Mouse (Mus musculus): Measurements from ENCODE around the gene Cmtm2a.

Cmtm2a gene

DNA sequence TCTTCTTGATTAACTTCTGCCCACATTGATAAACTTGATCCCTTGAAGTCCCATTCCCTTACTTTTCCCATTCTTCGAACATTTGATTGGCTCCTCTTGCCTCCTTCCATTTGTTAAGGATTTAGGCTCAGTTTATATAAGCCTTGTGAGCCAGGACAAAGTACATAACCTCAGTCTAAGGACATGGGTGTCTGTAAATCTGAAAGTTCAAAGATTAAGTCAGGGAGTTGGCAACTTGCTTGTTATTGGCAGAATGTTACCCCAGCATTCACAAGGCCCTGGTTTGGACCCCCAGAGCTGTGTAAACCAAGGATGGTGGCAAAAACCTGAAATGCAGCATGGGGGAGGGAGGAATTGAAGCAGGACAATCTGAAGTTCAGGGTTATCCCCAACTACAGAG, 1.4 kb upstream of the Cmtm2a start:
- 84% methylated on average over 1 of the region's 1 CpGs for WGBS

DNA sequence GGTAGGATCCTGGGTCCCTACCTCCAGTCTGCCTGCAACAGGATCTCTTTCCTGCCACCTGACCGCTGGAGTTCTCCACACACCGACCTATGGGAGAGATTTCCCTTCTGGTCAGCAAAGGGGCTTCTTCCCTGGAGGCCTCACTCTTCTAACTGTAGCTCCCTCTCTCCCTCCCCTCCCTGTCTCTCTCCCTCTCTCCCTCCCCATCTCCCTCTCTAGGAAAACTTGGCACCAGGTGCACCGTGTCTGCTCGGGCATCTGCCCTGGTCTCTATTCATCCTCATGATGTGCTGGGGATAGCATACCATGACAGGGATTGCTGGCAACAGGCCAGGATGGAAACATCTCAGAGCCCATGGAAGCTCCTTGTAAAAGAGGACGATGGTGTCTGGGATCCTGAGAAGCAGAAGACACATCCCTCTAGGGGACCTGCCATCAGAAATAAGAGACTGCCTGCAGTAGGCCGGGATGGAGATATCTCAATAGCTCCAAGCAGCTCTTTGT, 24.0 kb downstream of the Cmtm2a start:
- WGBS, result 82% methylated on average over 6 of the region's 6 CpGs

DNA sequence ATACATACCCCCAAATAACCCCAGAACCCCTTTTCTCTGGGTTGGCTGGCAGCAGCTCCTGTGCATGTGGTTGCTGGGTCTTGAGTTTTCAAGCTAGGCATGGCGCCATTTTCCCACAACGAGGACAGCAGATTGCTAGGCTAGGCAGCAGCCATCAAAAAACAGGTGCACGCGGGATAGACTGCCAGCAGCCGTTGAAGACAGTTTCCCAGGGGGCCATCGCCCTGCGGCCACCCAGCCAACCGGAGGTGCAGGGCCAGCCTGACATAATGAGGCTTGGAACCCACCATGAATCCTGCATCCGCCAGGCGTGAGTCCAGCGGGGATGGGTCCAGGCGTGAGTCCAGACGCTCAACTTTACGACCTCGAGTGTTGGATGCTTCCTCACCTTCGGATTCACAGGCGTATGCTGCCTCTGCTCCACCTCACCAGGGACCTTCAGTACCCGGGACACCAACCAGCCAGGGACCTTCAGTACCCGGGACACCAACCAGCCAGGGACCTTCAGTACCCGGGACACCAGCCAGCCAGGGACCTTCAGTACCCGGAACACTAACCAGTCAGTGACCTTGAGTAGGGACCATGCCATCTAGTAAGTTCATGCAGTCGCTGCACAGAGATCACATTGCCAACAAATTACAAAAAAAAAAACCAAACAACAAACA, 28.6 kb downstream of the Cmtm2a start:
- whole genome bisulfite sequencing, result 95% methylated on average over 22 of the region's 22 CpGs

DNA sequence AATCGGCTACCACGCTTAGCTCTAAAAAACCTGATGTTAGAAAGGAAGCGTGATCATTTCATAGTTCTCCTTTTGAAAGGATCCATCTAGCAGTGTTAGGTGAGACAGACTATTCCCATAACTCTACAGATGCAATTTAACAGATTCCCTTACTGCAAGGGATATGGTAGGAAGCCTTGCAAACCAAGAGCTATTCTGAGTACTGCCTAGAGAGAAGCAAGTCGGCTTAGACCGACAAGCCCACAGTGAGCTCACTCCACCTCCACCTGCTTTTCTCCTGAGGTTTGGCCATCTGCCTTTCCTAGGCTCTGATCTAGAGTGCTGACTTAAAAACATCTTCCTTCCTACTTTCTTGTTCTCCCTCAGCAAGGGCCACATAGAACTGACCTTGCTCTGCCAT, 31.2 kb downstream of the Cmtm2a start:
- WGBS, result 65% methylated on average over 5 of the region's 5 CpGs

DNA sequence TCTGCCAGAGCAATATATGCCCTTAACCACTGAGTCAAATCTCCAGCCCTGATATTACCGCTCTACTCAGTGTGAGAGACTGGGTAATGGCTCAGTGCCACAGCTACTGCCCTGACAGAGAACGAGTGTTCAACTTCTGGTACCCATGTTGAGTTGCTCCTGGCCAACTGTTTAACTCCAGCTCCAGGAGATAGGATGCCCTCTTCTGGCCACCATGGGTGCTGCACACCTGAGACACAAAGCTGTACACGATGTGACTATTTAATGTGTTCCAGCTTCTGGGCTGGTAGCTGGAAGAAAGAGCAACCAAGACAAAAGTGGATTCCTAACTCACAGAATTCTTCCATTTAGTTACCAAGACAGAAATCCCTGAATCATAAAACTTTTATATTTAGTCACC, 40.0 kb downstream of the Cmtm2a start:
- 81% methylated on average over 3 of the region's 3 CpGs for WGBS

DNA sequence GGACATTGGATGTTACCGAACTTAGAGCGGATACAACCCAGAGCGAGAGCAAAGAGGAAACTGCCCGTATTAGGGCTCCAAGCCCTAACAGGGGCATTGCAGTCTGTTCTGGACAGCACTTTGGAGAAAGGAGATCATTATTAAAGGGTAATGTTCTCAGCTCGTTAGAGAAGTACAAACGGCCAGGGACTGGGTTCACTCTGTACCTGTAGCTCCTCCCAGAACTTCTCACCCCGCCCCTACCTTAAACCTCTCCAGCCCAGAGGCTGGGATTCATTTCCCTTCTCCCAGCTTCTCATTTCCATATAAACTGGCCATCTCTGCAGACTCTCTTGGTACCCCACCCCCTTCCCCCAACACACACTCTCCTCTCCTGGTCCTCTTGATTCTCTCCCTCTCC, 41.5 kb downstream of the Cmtm2a start:
- WGBS, result 2% methylated on average over 7 of the region's 7 CpGs

DNA sequence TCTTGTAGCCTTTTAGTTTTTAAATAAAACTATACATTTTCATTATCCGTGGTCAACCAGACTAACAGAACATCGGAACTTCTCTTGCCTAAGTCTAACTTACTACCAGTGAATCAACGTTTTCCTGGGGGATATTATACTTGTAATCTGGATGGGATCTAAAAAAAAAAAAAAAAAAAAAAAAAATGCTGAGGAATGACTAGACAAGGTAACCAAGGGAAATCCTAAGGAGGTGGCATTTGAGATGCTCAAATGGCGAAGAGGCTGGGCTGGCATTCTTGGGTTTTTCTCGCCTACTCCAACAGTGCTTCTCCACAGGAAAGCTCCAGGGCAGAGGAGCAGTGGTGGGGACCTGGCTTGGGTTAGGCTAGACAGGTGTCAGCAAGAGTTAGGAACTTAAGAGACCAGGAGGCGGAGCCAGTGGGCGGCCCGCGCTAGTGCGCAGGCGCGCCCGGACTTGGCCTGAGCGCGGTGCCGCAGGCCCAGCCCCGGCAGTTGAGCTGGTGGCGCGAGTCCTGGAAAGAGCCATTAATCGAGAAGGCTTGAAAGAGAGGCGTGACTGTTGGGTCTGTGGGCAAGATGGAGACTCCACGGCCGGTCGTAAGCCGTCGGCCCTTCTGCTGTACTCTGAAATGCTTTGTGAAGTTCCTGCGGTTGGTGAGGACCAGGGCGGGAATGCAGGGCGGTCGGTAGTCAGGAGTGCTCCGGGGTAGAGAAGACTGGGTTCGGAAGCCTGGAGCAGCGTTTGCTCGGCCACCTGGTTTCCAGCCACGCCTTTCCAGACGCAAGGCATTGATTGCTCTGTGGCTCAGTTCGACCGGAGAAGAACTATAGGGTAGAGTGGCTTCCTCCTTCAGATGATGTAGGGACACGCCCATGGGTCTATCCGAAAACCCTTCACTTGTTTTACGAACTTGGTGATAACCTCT, 42.3 kb downstream of the Cmtm2a start, which contains the start of gene Cklf:
TSS of gene Cklf (plus strand) at position 423 of the 929 bp plus-strand sequence.
- WGBS, result 4% methylated on average over 41 of the region's 41 CpGs

DNA sequence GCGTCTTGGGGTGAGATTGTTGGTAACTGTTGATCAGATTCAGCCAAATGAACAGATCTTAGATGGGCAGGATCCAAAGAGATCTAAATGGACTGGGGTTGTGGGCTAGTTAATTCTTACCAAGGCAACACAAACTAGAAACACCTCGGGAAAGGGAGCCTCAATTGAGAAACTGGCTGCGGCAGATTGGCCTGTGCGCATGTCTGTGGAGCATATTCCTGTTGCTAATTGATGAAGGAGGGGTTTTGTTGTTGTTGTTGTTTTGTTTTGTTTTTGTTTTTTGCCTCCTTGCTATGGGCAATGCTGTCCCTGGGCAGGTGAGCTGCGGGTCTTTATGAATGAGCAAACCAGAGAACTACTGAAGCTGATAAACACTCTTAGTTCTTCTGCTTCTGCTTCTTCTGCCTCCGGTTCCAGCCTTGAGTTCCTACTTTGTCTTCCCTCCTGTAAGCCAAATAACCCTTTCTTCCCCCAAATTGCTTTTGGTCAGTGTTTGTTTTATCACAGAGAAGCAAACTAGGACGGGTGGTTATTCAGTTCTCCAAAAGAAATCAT, 43.5 kb downstream of the Cmtm2a start:
- WGBS, result 85% methylated on average over 7 of the region's 7 CpGs

DNA sequence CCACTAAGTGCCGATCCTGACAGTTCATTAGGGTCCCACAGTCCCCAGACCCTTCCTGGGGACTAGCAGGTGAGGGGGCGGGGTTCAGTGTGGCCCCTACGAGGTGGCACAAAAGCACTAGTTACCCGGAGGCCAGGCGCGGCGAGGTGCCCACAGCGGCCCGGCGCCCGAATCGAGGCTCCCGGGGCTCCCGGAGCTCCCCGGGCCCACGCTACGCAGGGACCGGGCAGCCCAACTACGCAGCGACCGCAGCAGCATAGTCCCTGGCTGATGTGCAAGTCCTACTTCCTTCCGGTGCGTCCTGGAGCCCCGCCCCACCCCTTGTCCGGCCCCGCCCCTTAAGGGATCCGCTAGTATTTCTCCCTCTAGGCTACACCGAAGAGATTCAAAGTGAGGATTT, 44.7 kb downstream of the Cmtm2a start, which contains the start of gene Tk2:
TSS of gene Tk2 (minus strand) at position 283 of the 400 bp plus-strand sequence.
- under 1% methylated on average over 28 of the region's 28 CpGs for WGBS

DNA sequence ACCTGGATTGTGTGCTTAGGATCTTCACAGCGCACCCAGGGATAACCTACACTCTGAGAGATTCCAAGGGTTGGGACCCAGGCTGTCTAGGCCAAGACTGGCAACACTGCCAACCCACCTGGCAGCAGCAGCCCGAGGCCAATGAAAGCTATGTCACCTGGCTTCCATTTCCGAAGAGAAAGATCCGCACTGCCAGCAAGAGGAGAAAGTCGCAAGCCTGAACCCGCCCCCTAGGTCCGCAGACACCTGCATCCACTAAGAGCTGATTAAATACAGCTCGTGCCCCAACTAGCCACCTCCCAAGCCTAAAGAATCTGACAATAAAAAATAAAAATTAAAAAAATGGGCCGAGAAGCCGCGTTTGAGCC, 45.1 kb downstream of the Cmtm2a start:
- WGBS, result 1% methylated on average over 11 of the region's 11 CpGs

DNA sequence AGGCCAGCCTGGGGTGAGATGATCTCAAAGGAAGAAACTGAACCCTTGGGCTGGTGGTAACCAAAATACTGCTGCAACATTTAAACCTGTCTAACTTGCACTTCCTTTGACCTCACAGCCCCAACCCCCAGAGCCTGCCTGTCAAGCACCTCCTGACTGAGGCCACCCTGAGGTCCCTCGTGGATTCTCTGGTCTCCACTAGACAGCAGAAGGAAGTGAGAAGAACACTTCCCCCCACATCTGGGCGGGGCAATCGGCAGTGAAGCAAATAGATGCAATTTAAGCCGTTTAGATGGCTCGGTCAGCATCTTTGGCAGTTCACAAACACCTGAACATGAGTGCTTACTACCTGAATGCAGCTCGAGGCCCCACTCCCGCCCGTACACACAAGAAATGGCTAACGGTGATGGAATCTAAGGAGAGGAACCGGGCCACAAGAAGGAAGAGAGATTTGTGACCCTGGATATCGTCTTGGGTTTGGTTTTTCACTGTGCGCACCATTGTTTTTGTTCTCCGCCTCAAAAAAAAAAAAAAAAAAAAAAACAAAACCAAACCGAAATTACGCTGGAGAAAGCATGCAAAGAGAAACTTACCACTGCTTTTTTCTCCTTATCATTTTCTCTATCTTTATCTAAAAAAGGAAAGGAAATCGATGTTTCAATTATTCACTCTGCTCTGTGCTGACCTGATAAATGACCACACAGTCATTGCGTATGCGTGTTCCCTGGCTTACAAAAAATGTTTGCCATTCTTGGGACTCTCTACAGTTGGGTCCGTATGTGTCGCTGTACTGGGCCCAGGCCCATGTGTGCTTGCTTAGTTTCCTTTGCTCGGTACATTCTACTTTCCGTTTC, 45.7 kb downstream of the Cmtm2a start:
- 65% methylated on average over 22 of the region's 22 CpGs for WGBS

DNA sequence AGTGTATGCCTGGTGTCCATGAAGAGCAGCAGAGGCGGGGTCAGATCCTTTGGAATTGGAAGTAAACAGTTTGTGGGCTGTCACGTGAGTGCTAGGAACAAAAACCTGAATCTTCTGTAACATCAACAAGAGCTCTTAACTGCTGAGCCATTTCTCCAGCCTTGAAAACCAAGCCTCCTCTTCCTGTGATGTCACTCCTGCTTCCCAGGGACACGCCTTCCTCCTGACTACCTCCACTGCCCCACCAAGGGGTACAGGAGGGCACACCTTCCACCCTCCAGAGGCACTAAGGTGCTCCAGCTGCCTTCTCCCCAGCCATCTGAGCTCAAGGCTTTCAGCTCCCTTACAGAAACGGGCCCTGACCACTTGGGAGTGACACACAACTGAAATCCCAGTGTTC, 46.4 kb downstream of the Cmtm2a start:
- 90% methylated on average over 4 of the region's 4 CpGs for WGBS

DNA sequence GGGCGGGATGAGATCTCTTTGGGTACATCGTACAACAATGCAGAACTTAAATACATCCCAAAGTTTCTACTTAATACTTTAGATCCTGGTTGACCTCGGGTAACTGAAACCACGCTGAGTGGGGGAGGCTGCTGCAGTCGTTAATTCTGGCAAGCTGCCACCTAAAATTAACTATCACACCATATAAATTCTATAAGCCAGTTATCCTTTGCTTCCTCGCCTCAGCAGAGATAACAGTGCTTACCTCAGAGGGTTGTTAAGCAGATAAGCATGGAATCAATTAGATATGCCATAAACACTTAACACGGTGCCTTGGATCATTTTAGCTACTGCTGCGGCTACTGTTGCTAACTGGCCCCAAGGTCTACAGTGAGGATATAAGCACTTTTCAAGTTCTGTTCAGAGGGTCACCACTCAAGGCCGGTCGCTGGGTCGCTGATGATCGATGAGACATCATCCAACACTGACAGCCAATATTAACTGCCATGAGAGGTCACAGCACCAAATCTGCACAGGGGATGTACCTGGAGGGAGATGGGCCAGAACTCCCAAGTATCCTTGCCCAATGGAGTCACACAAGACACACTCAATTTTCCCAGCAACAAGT, 50.8 kb downstream of the Cmtm2a start:
- 87% methylated on average over 12 of the region's 12 CpGs for WGBS

DNA sequence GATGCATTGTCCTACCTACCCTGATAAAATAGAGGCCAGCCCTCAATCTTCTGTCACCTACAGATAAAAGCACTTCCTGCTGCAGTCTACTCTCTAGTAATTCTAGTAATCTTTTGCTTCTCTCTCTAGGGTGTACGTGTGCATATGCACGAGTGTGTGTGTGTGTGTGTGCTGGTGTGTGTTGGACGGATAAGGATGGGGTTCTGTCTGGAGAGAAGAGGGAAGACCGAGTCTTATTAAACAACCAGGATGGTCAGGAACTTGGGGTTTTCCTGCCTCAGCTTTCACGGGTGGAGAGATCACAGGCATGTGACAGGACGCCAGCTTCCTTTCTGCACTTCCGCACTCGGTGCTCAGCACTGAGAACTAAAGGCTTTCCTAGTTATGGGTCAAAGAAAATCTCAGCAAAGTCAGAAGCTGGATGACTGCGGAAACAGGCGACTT, 53.5 kb downstream of the Cmtm2a start:
- WGBS, result 81% methylated on average over 10 of the region's 10 CpGs

DNA sequence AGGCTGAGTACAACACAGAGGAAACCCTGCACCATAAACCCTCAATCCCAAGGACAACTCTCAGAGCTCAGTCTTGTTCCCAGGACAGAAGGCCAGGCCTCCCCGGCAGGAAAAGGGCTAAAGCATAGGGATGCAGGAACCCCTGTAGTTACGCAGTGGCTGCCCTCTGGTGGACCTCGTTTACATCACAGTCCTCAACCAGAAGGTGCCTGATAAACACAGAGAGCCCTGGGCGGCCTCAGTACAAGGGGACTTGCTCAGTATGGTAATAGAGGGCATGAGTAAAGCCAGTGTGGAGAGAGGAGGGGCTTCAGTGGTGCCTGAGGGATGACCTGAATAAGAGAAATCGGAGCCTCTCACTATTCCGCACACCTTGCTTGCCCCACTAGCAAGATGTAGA, 58.4 kb downstream of the Cmtm2a start:
- WGBS, result 61% methylated on average over 6 of the region's 6 CpGs

DNA sequence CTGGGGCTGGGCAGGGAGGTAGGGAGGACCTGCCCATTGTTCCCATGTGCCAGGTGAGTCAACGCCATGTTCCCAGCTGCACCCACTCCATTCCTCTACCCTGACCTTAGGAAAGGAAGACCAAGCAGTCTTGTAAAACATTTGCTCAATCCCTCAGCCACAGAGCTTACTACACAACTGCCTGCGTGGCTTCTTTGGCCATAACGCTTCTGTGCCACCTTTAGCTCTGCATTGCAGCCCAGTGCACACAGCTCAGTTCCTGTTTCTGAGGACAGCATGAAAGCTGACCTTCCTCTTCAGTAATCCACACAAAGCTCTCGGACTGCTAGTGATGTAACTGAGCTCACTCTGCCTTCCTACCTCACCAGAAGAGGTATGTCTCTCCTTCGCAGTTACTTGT, 60.1 kb downstream of the Cmtm2a start:
- 90% methylated on average over 5 of the region's 5 CpGs for WGBS

DNA sequence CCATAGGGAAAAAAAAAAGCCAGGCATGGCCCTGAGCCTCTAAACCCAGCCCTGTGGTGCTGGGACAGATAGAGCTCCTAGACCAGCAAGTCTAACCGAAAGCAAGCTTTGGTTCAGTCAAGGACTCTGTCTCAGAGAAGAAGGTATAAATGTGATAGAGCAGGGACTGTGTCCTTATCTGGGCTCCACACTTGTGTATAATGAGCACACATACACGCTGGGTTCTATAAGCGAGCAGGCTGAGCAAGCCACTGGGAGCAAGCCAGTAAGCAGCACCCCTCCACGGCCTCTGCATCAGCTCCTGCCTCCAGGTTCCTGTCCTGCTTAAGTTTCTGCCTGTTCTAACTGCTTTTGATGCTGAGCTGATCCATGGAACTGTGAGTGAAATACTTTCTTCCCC, 60.9 kb downstream of the Cmtm2a start:
- 97% methylated on average over 4 of the region's 4 CpGs for WGBS

Data from cerebral cortex, adult 2 months (tissue).